Mouse (Mus musculus): ENCODE data around the gene Ssxb5.
"Not testable (repeated sequence)": the region's sequence is repeated elsewhere in the genome, so short reads cannot be mapped to it uniquely, and the experiment has no call there.

Ssxb5 gene

DNA sequence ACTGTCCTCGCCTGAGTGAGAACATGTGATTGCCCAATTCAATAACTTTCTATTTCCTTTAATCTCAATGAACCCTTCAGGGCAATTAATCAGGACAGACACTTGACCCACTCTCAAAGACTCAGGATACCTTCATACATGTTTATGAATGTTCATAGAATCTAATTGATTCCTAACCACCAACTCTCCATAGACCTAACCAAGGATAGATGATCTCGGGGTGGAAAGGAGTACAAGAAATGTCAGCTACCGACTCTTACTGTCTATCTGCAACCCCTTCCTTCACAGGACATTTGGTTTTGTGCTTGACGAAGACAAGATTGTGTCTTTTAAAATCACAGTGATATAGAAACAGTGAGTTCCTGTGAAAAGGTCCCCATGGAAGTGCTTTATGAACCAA lies at the start of gene Ssxb5:
Gene Ssxb5, plus strand, starts transcription at position 301 of the 400 bp plus-strand sequence.
- DNase-seq (ENCODE audit: low spot score) = not testable (repeated sequence)

DNA sequence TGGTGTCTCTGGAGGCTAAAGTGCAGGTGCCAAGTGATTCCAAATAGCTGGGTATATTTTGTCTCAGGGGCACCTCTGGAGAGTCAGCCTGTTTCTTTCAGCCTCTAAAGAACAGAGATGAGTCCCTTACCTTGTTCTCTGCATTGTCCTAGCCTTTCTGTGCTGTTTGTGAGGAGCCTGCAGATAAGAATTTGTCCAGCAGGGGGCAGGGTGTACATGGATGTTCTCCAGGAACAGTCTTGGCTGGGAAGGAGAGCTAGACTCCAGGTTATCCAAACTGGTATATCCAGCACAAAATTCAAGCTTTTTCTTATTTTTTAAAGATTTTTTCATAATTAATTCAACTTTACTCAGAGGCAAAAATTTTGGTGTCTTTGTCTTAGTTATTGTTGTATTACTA lies 28.6 kb downstream of the Ssxb5 start:
- DNase-seq (ENCODE audit: low spot score) = peak; percentile 15

DNA sequence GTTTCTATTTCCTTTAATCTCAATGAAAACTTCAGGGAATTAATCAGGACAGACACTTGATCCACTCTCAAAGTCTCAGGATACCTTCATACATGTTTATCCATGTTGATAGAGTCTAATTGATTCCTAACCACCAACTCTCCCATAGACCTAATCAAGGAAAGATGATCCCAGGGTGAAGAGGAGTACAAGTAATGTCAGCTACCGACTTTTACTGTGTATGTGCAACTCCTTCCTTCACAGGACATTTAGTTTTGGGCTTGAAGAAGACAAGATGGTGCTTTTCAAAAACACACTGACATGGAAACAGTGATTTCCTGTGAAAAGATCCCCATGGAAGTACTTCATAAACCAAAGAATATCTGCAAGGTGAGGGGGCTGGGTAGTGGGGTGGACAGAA lies 40.2 kb downstream of the Ssxb5 start, which contains the start of gene Gm6592:
Gene Gm6592, plus strand, starts transcription at position 301 of the 400 bp plus-strand sequence.
- DNase-seq (ENCODE audit: low spot score) = no peak

GRCm38 (mm10) chrX:8852486-8852885 lies 49.0 kb downstream of the Ssxb5 start:
- DNase-seq (ENCODE audit: low spot score) = no peak

Data from lung, postnatal 25 days (tissue).